Mouse (Mus musculus) inflammation-experienced regulatory T-cells, adult 6 months (primary cell): ENCODE data around the gene Arhgap5. TPM values are rescaled to one million over a fixed set of nuclear protein-coding genes. Genes with fewer than 3 reads are reported as not detected.
A peak's percentile ranks its signal among the peaks of the same experiment; 100 is the strongest.

ENCODE experiments used
- ATAC-seq: one replicate; pipeline ENCODE4 v1.8.0; 2017
- polyA plus RNA-seq, 3 experiments: library from polyadenylated mRNA; unstranded; fragments of 100-300 nt; shearing (Covaris generic); gene quantifications; one replicate each; pipeline ENCODE4 v1.2.1; 2017

The Arhgap5 gene
- polyA plus RNA-seq, result 10 to 100 TPM; 18.7 to 40.2 (median 38.0) TPM

DNA sequence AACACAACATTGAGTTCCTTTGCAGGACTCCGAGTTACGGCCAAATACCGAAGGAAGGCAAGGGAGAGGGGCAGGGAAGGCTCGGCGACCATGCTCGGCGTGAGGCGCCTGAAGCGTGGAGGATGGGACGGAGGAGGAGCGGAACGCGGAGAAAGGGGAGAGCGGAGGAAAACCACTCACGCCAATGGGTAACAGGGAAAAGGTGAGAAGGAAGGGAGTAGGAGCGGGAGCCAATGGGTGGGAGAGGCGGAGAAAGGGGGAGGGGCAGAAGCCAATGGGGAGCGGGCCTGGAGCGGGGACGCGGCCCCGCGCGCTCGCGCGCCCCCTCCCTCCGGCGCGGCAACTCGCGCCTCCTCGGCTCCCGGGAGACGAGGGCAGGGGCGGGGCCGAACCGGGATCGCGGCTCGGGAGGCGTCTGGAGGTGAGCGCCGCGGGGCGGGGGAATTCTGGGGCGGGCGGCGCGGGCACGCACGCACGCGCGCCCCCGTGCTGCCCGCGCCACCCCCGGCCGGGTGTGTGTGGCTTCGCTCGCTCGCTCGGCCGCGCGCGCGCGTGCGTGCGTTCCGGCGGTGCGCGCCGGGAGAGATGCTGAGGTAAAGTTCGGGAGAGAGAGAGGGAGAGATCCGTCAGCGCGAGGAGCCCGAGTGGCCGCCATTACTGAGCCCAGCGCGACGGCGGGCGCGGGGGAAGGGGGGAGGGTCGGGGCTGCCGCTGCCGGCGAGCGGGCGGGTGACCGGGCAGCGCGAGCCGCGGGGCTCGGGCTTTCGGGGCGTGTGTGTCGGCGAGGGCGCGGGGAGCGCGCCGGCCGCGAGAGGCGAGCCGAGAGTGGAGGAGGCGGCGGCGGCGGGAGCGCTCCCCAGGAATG is at the start of gene Arhgap5:
Arhgap5 (plus strand) TSS at position 517 of the 865 bp plus-strand sequence.
- peak; percentile 56 for ATAC-seq

DNA sequence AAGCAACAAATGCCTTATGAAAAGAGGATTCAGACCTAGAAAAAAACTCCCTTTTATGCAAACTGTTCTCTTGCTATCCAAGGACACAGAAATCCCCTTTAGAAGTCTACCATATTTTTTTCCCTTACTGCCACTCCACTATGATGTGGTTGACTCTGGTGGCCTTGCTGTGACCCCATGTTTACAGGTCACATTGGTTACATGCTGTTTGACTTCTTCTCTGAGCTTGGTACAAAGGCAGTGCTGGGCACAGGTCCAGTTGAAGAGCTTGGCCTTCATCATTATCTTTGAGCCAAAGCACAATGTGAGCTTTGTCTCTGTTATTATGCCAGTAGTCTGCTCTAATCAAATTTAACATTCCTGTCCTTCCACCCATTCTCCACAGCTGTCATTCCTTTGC is 39.2 kb upstream of the Arhgap5 start:
- no peak for ATAC-seq

GRCm38 (mm10) chr12:52471621-52472020 is 32.2 kb upstream of the Arhgap5 start:
- no peak for ATAC-seq

DNA sequence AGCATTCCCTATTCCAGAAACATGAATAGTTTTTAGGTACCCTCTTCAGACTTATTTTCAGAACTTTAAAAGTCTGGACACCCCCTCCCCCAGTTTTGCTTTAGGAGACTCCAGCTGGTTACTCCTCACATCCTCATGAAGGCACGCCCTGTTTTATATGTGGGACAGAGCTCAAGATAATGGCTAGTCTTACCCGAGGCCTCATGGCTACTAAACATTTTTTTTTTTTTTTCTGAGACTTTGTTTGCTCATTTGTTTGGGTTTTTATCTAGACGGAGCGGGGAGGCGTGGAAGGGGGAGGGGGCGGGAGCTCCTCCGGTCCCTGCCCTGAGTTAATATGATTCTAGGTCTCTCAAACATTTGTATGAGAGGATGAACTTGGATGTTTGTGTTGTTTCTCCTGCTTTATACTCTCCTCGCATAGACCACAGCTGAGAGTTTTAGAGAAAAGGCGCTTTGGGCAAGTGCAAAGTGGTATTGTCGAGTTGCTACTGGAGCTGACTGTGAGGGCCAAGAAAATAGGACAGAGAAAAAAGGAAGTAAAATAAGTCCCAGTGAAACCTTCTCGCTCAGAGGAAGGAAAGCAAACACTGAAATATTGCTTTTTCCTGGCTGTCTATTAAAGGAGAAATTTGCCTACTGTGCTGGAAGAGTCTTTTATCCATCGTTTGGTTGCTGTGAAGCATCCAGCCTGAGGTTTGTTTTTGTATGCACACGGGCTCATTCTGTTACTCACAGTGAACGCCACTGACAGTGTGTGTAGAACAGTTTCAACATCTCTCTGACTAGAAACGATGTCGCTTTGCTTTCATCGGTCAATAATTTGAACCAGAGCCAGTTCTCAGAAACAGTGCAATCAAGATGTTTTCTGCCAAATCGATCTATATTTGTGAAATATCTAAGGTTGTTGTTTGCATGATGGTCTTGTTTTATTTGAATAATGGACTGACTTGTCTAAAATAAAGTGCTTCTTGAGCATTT is 29.5 kb upstream of the Arhgap5 start:
- ATAC-seq, result no peak

DNA sequence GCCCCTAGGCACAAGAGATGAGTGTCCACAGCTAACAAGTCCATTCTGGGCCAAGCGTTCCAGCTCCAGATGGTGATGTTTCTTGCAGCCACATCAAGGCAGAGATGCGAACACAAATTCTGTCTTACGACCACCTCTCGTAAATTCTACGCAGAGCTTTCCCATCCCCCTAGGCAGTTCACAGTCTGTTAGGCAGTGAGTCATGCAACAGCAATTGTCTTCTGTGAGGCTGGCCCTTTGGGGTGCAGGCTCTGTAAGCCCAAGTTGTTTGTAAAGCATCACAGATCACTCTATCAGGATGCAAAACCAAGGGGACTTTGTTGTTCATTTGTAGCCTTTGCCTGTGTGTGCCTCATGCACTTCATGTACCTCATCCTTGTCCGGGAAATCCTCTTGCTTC is 27.7 kb upstream of the Arhgap5 start:
- no peak for ATAC-seq

DNA sequence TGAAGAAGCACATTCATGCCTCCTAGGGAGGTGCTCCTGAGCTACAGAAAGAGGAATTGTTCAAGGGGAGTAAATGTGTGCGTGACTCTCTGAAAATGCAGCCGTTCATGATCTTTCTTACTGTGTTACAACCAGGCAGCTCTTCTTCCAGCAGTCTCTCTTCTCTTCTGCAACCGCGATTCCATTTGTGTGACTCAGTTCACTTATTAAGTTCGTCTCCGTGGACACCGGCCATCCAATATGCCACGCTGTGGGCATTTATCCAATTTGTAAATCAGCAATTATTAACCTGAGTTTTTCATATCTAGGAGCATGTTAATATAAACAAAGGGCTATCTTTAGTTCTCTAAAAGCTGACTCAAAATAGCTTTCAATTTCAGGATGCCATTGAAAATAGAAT is 25.2 kb upstream of the Arhgap5 start:
- no peak for ATAC-seq

DNA sequence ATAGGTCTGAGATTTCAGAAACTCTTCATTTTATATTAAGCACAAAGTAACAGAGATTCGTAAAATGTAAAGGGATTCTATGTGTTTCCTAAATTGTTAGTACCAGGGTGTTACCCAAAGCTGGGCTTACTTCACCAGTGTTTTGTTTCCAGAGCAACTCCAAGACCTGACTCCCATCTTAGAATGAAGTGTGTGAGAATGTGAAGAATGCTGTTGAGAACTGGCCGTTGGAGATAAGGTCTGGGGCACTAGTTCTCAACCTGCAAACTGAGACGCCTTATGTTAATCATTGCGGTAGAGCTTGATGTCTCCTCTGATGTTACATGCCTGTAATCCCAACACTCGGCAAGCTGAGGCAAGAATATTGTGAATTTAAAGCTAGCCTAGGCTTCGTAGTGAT is 24.4 kb upstream of the Arhgap5 start:
- no peak for ATAC-seq

GRCm38 (mm10) chr12:52480851-52481250 is 22.9 kb upstream of the Arhgap5 start:
- ATAC-seq, result no peak

- peak; percentile 46 for ATAC-seq
Measured at GRCm38 (mm10) chr12:52481969-52482550, 21.7 kb upstream of the Arhgap5 start.

DNA sequence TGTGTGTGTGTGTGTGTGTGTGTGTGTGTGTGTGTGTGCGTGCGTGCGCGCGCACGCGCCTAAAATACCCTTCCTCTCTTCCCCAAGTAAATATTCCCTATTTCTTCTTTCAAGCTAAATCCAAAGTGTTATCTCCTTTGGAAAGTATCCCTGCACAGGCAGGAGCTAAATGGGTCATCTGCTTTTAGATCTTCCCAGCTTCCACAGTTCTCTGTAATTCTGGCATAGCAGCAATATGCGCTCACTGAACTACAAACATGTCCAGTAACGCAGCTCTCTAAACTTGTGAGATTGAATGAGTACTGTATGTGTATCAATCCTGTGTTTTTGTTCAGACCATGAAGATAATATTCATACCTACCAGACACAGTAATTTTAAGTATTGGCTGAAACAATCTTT is 20.6 kb upstream of the Arhgap5 start:
- ATAC-seq, result no peak

GRCm38 (mm10) chr12:52488266-52488975 is 15.4 kb upstream of the Arhgap5 start:
- no peak for ATAC-seq

GRCm38 (mm10) chr12:52493281-52493681 is 10.5 kb upstream of the Arhgap5 start:
- ATAC-seq, result no peak

DNA sequence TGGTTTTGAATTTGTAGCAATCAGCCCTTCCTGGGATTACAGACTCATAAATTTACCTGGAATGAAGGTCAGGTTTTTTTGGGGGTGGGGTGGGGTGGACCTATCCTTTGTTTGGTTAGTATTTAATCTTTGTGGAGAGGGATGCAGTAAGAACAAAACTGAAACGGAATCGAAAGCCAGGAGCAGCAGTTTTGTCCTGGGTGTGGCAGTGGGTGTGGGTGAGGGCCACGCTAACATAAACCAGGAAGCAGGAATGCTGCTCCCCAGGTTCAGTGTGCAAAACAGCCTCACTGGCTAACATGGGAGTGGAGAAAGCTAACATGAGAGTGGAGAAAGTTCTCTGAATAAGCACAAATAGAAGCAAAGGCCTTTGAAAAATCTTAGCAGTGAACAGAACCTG is 6.6 kb upstream of the Arhgap5 start:
- ATAC-seq, result no peak

DNA sequence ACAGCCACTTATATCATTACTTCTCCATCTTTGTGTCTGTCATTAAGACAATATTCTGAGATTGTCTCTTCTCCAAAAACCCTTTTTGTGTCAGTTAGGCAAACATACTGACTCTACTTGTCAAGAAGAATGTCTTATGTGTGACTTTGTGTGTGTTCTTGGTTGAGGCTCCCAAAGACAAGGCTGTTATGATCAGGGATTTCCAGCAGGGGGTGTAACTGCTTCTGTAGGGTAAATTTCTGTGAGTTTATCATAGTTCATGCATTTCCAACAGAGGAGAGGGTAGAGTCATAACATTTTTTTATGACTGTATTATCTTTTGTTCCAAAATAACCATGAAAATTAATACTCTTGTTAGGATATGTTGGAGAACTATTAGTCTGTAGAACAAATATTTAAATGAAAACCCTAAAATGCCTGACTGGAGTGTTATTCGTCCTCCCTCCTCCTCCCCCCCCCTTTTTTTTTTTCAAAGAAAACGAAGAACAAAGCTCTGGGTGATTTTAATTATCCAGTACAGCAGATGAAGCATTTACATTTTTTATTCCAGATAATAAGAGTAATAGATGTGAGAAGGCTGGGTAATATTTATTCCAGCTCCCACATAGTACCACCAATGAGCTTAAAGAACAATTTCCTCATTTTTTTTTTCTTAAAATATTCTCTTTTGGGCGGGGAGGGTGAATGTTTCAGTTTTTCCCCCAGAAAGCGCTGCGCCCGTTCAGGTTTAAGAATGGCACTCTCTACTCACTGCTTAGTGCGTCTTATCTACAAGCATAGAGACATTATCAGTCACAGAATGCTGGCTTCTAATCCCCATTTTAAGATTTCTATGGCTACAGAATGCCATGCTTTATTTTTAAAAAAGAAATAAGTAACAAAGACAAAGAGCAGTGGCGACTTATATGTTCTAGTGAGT is 2.6 kb upstream of the Arhgap5 start:
- ATAC-seq, result peak; percentile 46

- ATAC-seq, result no peak
Measured at GRCm38 (mm10) chr12:52502161-52502560, 1.6 kb upstream of the Arhgap5 start.

GRCm38 (mm10) chr12:52503131-52503455 is 679 bp upstream of the Arhgap5 start:
- peak; percentile 39 for ATAC-seq

GRCm38 (mm10) chr12:52504331-52505181 is 784 bp downstream of the Arhgap5 start:
- peak; percentile 18 for ATAC-seq

DNA sequence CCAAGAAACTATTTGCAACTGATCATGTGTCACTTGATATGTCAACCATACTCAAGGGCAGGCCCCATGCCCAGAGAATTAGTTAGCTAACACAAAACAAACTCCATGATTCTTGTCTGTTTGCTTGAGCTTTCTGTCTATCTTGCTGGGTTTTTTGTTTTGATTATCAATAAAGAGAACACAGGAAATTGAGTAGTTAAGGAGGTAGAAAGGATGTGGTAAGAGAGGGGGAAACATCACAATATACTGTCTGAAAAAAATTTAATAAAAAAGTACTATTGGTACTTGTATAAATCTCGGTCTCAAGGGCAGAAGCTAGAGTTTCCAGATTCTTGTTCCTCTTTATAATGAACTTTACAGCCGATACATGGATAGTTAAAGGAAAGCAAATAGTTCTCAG is 20.9 kb downstream of the Arhgap5 start:
- ATAC-seq, result peak; percentile 93

- no peak for ATAC-seq
Measured at GRCm38 (mm10) chr12:52525486-52525885, 21.7 kb downstream of the Arhgap5 start.

DNA sequence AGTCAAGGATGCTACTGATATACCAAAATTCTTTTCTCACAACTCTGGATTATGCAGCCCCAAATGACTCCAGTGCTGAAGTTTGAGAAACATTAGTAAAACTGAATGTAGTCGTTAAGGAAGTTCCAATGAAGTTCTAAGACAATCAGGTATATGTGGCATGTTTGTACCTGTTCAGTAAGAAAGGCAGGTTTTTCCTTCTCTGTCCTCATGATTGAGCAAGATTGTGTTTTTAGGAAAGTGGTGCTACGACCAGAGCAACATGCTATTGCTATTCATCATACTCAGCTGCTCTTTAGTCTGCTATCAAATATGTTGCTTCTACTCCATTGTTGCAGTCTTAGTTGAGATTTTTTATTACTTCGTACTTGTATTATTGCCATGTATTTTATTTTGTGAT is 26.0 kb downstream of the Arhgap5 start:
- no peak for ATAC-seq
